Mouse (Mus musculus): Measurements from ENCODE around the gene Cyp1a1.

Gene Cyp1a1

DNA sequence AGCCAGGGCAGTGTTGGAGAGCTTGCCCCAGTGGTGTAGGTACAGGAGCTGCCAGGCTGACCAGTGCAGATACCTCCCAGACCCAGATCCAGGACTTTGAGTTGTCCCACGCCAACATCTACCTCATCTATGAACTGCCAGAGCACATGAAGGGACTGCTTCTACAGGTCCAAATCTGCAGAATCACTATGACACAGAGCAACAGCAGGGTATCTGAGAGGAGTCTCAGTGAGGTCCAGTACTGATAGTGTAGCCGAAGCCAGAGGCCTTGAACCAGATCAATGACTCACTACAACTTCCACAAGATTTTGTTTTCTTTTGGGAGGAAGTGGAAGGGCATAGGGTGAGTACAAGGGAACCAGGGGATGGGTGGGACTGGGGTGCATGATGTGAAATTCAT lies at the start of gene Cyp1a1:
TSS of gene Cyp1a1 (plus strand) at position 178 of the 400 bp plus-strand sequence.
- no peak for DNase-seq (ENCODE audit: low read depth)

DNA sequence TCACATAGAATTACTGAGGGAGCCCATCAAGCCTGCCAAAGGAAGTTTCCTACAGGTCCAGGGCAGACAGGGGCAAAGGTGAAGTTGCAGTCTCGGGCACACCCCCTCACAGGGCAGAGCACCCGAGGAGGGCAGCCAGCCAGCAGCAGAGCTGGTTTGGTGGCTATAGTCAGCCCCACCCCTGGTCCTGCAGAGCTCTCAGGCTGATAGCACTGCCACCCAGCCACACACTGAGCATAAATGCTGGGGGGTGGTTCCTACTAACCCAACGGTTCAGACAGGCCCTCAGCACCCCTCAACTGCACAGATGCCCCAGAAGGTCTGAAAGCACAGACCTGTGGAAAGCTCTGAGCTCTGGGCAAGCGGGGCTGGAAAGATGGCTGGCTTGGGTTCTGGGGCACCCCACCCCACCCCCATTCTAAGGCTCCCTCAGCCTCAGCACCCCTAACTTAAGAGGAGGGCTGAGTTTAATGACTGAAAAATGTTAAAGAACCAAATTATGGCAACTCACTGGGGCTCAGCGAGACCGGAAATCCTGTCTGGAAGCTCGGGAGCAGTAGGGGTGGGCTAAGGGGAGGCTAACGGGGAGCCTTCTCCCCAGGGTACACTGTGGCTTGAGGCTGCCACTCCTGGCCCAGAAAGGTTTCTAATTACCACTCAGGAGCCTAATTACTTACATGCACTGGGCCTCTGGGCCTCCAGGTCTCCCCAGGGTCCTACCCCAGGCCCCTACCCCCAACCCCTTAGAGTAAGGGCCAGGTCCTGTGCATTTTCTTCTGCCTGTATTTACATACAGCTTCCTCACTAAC lies 48.9 kb upstream of the Cyp1a1 start:
- DNase-seq (ENCODE audit: low read depth), result no peak

DNA sequence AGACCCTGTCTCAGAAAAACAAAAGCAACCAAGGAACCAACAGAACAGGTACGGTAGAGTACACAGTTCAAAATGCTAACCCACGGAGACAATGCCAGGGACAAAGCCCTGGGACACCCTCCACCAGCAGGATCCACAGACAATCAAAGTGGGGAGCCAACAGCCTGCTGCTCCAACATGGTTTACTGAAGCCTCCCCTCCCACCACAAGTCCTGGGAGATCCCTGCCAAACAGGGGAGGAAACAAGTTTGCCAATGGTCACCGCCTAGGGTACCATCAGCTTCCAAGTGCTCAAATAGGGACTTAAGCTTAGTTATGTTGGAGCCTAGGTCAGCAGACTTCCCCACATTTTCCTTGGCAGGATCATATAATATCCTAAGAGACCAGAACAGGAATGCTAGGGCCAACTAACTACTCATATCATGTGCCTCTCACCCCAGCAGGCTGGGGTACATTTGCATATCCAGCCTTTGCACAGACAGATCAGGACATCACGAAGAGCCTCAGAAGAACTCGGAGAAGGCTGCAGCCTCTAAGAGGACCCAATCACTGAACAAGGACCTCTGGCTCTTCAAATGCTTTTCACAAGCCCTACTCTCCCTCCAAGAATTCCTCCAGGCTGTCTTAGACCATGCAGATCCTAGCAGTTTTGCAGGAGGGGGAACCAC lies 47.9 kb upstream of the Cyp1a1 start:
- no peak for DNase-seq (ENCODE audit: low read depth)

DNA sequence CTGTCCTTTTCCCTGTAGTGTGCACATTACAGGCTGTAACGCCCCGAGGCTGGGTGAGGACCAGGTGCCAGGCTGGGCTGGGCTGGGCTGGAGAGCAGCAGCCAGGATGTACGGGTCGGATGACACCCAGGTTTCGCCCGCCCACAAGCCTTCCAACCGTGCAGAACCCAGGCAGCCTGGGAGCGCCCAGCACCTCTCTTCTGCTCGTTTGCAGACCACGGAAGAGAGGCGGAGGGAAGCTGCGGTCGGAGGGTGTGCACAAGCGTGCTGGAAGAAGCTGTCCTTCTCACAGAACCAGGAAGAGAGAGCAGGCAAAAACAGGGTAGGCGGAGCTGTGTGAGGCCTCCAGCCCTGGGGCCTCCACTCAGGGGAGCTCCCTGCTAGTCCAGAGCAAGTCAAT lies 47.3 kb upstream of the Cyp1a1 start:
- DNase-seq (ENCODE audit: low read depth), result peak; percentile 54

DNA sequence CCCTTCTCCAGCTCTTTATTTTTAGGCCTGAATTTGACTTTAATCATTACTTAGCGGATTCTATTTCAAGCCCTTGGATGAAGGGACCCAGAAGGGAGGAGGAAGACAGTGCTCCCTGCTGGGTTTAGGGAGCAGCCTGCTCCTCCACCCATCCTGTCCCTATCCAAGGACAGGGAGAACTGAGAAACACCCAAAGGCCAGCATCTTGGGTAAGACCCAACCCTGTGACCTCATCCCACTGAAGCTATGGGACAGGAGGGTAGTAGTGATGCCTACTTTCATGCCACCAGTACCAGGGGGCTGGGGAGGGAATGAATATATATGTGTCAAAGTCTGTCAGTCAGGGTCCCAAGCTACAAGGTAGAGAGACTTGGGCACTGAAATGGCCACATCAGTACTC lies 46.7 kb upstream of the Cyp1a1 start:
- DNase-seq (ENCODE audit: low read depth), result no peak

DNA sequence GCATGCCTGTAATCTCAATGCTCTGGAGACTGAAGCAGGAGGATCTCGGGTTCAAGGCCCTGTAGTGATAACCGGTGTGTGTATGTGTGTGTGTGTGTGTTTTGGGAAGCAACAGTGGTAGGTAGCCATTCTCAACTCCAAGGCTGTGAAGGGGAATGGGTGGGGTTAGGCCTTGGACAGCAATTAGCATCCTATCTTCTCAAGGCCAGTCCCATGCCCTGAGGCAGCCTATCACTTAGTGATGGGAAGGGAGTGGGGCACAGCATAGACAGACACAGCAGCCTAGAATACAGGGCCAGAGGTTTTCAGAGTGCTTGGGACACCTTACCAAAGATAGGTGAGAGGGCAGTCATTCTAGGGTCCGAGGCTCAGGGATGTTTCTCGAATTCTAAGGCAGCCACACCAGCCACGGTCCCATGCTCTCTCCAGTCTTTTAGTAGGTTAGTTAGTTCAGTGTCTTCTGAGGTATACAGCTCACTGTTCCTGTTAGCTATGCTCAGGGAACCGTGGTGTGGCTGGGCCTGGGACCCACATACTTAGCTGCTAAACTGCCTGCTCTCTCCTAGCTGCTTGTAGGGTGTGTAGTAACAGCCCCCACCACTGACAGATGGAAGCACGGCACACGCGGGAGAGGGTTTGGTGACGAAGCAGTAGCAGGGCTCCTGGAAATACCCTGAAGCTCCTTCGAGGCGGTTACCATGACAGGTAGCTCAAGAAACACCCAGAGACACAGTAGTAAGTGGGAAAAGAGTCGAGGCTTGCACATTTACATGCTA lies 45.8 kb upstream of the Cyp1a1 start:
- DNase-seq (ENCODE audit: low read depth), result no peak

DNA sequence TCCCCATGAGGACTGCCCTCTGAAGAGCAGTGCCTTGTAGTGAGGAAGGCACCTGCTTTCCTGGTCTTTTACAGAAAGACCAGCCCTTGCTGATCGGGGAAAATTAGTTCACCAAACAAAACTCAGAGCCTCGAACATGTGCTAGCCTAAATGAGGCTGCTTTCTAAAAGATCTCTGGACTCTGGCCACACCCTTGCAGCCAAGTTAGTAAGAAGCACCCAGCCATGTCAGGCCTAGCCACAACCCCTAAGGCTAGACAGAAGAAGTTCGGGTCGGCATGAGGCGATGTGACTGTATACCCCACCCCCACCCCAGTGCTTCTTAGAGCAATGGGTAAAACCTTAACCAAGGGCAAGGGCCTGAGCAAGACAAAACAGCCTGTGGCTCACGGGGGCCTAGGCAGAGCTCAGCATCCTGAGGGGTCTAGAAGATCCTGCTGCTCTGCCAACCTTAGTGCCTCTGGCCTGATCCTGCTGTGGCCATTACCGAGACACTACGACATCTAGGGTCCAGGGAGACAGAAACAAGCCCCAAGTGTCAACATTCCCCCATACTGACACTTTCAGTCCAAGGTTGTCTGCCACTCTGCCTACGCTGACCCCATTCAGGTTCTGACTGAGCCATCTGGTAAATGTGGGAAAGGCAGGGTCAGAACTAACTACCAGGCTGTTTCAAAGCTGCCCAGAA lies 44.4 kb upstream of the Cyp1a1 start:
- no peak for DNase-seq (ENCODE audit: low read depth)

DNA sequence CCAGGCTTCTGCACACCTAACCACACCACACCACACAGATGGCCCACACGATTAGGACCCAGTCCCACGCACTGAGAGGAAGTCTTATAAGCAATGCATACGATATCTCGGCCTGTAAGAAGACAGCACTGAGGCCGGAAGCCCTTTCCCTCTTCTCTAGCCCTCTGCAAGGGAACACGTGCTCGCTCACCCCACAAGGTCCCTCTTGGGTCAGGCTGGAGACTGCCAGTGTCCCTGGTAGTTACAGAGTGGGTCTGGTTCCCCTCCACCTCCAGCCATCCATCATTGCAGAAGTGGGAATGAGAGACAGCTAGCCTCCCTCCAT lies 43.9 kb upstream of the Cyp1a1 start:
- no peak for DNase-seq (ENCODE audit: low read depth)

DNA sequence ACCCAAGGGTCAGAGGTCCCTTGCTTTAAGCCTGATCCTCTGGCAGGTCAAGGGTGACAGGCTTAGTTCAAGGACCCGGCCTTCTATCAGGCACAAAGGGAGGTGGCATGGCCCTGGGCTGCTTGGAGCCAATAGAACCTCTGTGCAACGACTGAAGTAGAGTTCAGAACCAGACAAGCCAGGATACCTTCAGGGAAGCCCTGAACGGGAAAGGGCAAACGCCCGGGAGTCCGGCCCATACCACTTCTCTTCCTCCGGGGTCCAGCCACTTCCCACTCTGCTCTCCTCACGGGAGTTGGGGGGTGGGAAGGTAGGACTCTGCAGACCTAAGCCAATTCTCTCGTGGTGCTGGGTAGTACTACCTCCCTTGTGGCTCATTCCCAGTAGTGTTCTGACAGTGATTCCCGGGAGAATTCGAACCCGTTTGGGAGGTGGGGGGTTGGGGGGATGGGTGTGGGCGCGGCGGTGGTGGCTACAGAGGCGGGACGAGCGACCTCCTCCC lies 43.2 kb upstream of the Cyp1a1 start:
- DNase-seq (ENCODE audit: low read depth), result no peak

DNA sequence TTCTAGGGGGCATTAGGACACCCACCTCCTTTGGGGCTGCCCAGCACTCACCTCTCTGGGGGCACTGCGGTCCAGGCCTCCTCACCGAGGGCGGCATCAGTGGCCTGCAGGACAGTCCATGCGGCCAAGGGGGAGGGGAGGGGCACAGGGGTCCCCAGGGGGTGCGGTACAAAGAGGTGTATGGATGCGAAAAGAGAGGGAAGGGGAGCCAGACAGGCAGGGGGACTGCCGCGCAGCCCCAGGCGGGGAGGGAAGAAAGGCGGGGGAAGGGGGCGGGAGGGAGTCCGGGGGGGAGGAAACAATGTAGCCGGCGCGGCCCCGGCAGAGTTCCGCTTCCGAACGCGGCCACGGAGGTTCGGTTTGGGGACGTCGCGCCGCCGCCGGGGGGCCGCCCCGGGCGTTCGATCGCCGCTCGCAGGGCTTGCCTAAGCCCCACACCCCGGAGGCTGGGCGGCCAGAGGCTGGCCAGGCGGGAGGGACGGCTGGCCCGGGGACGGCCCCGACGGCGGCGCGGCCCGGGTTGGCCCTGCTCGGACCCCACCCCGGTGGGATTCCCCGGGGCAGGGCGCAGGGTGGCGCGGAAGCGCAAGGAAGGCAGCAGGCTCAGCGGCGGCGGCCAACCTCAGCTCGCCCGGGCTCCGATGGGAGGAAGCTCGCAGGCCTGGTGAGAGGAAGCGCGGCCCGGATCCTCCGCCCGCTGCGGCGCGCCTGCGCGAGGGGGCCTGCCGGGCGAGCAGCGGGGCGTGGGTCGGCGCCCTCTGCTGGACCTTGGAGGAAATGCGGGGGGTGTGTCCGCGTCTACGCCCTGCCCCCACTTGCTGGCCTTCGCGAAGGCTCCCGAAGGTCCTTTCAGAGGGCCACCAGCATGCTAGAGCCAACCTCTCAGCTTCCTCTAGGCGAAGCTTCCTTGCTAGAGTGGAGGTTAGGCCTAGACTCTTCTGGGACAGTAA lies 42.5 kb upstream of the Cyp1a1 start:
- peak; percentile 74 for DNase-seq (ENCODE audit: low read depth)

DNA sequence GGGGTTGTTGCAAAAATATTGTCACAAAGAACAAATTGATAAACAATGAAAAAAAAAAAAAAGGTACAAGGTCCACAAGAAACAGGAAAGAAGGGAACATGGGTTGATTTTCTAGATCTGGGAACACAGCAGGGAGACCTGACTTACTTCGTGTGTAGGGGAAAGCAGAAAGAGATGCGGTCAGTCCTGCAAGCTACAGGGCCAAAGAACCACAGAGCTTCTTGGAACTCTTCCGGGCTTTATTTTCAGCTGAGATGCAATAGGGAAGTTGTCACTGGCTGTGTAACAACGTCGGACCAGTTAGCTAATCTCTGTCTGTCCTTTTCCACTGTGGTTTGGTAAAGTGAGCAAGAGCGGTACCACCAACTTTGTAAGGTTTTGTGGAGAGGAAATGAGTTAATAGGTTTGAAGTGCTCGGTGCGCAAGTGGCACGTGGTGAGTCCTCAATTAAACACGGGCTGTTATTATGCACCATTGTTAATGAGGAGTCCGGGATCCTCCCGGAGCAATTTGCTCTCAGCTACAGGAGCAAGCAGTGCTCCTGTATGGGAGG lies 41.1 kb upstream of the Cyp1a1 start:
- no peak for DNase-seq (ENCODE audit: low read depth)

DNA sequence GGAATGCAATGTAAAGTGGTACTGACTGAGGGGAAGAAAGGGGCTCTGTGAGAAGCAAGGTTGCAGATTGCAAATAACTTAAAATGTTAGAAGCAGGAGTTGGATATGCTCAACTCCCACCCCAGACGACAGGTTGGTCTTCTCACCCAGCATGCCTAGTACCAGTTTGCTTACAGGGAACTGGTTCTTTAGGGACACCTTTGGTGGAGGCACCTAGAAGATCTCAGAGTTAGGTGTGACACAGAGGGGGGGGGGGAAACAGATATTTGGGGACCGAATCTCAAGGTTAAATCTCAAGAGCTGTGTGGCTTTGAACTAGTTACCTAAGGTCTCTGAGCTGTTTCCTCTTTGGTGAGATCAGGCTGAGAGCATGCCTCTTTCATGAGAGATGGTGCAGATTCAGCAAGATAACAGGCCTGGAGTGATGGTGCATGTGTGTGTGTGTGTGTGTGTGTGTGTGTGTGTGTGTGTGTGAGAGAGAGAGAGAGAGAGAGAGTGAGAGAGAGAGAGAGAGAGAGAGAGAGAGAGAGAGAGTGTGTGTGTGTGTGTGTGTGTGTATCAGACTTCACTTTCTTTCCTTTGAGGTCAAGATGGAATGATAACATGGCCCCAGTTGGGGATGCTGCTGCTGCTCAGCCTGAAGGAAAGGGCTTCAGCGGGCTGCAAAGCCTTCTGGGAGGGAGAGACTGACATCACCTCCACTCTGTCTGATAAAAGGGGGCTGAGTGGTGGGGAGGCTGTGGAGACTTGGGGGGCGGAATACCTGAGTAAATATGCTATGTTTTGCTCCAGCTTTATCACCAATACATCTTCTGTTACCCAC lies 40.2 kb upstream of the Cyp1a1 start:
- no peak for DNase-seq (ENCODE audit: low read depth)

DNA sequence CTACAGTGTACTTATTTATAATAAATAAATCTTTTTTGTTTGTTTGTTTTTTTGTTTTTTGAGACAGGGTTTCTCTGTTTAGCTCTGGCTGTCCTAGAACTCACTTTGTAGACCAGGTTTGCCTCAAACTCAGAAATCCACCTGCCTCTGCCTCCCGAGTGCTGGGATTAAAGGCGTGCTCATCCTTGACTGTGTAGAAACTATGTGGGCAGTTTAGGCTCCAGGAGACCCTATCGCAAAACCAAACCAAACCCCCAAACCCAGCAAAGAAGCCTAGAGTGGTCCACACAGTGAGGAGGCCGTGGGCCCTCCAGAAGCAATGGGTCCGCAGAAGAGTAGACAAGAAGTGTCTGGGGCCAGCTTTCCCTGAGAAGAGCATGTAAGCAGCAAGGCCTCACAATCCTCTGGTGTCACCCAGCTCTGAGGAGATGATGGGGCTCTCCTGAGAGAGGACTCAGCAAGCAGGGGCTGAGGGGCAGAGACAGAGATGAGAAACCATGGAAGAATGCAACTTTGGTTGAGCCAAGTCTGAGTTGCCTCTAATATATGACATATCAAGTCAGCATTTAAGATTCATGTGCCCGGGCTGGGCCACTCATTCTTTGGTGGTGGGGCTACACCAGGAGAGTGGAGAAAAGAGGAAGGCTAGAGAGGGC lies 37.5 kb upstream of the Cyp1a1 start:
- no peak for DNase-seq (ENCODE audit: low read depth)

DNA sequence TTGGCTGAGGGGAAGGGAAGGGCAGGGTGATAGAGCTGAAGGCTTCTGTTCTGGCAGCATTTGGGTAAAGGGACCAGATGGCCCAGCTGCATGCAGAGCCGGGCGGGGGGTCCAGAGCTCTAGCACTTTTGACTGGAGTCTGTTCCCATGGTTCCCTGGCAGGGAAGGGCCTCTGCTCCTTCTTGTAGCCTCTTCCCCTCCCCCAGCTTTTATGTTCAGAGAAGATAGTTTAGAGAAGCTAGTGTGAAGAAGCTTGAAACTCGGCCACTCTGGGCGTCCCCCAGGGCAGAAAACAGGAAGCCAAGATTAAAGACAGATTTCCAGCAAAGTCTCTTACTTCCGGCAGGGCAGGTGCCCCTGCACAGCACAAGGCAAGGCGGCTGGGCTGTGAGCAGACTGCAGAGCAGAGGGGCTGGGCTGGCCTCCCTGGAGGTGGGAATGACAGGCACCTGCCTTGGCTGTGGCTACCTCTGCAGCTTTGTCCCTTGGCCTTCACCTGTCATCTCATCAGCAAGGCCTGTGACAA lies 36.9 kb upstream of the Cyp1a1 start:
- no peak for DNase-seq (ENCODE audit: low read depth)

DNA sequence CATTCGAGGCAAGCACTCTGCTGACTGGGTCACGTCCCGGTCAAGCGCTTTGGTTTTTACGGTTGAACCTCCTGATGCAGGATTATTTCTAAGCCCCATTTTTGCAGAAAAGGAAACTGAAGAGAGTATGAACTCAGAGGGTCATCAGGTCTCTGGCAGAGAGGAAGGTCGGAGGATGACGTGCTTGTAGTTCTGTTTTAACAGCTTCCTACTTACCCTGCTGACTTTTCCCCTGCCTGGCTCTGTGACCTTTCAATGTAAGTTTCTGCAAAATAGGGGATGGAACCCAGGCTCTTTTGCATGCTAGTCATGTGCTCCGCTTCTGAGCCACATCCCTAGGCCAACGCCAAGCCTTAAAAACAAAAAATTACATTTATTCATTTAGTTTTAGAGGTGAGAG lies 35.4 kb upstream of the Cyp1a1 start:
- DNase-seq (ENCODE audit: low read depth), result no peak

DNA sequence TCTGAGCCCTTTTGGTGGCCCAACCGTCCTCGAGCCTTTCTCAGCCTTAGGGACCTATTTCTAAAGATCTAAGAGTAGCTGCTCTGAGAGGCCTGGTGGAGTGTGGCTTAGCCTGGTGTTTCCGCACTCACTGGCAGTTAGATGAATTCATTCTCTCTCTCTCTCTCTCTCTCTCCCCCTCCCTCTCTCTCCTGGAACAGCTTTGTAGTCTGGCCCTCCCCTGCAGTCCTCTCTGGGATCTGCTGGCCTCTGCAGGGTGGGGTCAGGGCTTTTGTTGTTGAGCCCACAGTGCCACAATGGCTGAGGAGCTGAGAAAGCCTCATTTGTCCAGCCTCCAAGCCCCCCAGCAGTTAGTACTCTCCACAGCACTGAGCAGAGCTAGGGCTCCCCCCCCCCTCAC lies 34.9 kb upstream of the Cyp1a1 start:
- DNase-seq (ENCODE audit: low read depth), result no peak

DNA sequence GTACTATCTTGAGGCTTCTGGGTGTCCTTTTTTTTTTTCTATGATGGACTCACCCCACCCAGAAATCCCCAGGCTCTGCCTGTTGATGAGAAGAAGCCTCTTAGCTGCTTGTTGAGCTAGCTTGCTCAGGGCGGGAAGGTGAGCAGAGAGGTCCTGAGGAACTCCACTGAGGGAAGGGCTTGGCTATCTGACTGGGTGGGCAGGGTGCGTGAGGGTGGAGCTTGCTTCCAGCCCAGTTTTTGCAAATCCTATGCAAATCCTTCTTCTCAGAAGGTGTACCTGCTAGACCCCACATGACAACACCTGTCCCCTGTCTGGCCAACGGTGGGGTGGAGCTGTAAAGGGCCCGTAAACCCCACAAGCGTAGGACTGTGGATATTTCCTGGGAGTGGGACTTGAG lies 34.4 kb upstream of the Cyp1a1 start, which contains the start of gene Csk:
TSS of gene Csk (minus strand) at position 349 of the 400 bp plus-strand sequence.
- no peak for DNase-seq (ENCODE audit: low read depth)

DNA sequence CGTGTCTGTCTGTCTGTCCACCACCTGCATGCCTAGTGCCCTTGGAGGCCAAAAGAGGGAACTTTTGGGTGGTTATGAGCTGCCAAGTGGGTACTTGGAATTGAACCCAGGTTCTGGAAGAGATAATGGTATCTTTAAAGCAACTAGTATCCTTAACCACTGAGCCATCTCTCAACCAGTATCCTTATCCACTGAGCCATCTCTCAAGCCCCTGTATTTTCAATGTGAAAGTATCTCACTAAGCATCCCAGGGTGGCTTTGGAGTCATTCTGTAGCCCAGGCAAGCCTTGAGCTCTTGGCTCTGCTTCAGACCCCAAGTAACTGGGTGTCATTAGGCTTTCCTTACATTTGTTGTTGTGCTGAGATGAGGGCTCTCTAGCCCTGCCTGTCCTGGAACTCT lies 32.8 kb upstream of the Cyp1a1 start:
- no peak for DNase-seq (ENCODE audit: low read depth)

DNA sequence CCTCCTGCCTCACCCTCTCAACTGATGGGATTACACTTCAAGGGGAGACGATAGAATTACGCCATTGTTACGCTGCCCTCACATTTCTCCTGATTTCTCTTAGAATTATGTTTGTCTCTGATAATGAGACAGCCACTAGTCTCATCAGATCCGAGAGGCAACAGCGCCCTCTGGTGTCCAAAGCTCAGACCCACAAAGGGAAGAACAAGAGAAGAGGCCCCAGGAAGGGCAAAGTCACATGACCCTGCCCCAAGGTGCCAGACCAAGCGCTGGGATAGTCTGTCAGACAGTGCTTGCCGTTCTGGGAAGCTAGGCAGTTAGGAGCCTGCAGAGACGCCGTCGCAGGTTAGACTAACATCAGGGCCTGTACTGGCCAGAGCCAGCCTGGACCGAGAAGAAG lies 32.0 kb upstream of the Cyp1a1 start:
- peak; percentile 82 for DNase-seq (ENCODE audit: low read depth)
